Mouse (Mus musculus) liver, postnatal 0 days (tissue): Measurements from ENCODE around the gene Bnc2. TPM values are rescaled to one million over a fixed set of nuclear protein-coding genes. Genes with fewer than 3 reads are reported as not detected.

Experiments
- ATAC-seq: fragments of 200-750 bp; cut with Nextera tagmentation; 2 replicates; pipeline ENCODE4 v1.8.0; 2017; ENCODE audit warnings: mild to moderate bottlenecking, moderate library complexity
- DNase-seq: peaks from one replicate; pipeline ENCODE4 v3.0.0-alpha.2; 2016
- H3K27ac ChIP-seq: fragments of 300-500 bp; sonication (generic); 2 replicates; pipeline ENCODE4 v1.5.1; 2014; ENCODE audit warnings: antibody characterized with exemption, moderate library complexity, mild to moderate bottlenecking, low read depth
- H3K27me3 ChIP-seq: fragments of 300-500 bp; sonication (generic); 2 replicates; pipeline ENCODE4 v1.6.1; 2014; ENCODE audit warnings: low read length, control low read depth, mixed read lengths; ENCODE audit not compliant: insufficient read depth
- H3K36me3 ChIP-seq: fragments of 300-500 bp; sonication (generic); replicated peaks from 2 replicates; pipeline ENCODE4 v1.6.1; 2014; ENCODE audit warnings: mild to moderate bottlenecking, control low read depth, low read length, moderate library complexity, mixed read lengths; ENCODE audit not compliant: insufficient read depth
- H3K4me1 ChIP-seq: fragments of 300-500 bp; sonication (generic); 2 replicates; pipeline ENCODE4 v1.6.1; 2014; ENCODE audit warnings: antibody characterized with exemption, mild to moderate bottlenecking, control low read depth; ENCODE audit not compliant: insufficient read depth
- H3K4me2 ChIP-seq: fragments of 300-500 bp; sonication (generic); 2 replicates; pipeline ENCODE4 v1.6.1; 2014; ENCODE audit warnings: low read depth, mild to moderate bottlenecking, low read length, moderate library complexity, mixed read lengths
- H3K4me3 ChIP-seq: fragments of 300-500 bp; sonication (generic); 2 replicates; pipeline ENCODE4 v1.5.1; 2014; ENCODE audit warnings: low read depth, low read length
- H3K9ac ChIP-seq: fragments of 300-500 bp; sonication (generic); replicated peaks from 2 replicates; pipeline ENCODE4 v1.6.1; 2014; ENCODE audit warnings: mild to moderate bottlenecking, moderate library complexity
- H3K9me3 ChIP-seq: fragments of 300-500 bp; sonication (generic); 2 replicates; pipeline ENCODE4 v1.6.1; 2016; ENCODE audit warnings: mild to moderate bottlenecking, control low read depth, low read length, mixed read lengths
- CTCF ChIP-seq: sonication (generic); IDR thresholded peaks from 2 replicates; pipeline ENCODE4 v1.5.1; 2016; ENCODE audit warnings: antibody characterized with exemption, low read depth
- EP300 ChIP-seq: IDR thresholded peaks from 2 replicates; pipeline ENCODE4 v1.6.1; 2016; ENCODE audit warnings: antibody characterized with exemption, low read depth, mild to moderate bottlenecking
- WGBS: fragments of 180-500 bp; shearing (Covaris S2); extraction: QIAGEN DNeasy Blood & Tissue Kit; methylation state at CpG from one replicate; pipeline ENCODE4 v1.1.7; 2014; ENCODE audit not compliant: insufficient replicate concordance; 5-methylcytosine and 5-hydroxymethylcytosine counted together
- polyA plus RNA-seq: library from polyadenylated mRNA; unstranded; fragments of >200 nt; fragmentation: Nextera tagmentation; extraction: Ambion mirVana; gene quantifications from 2 replicates; pipeline ENCODE4 v1.2.1, GENCODE M21; 2015

Bnc2 gene
- polyA plus RNA-seq, 1 experiment from 2014 or later: 0.32 TPM

DNA sequence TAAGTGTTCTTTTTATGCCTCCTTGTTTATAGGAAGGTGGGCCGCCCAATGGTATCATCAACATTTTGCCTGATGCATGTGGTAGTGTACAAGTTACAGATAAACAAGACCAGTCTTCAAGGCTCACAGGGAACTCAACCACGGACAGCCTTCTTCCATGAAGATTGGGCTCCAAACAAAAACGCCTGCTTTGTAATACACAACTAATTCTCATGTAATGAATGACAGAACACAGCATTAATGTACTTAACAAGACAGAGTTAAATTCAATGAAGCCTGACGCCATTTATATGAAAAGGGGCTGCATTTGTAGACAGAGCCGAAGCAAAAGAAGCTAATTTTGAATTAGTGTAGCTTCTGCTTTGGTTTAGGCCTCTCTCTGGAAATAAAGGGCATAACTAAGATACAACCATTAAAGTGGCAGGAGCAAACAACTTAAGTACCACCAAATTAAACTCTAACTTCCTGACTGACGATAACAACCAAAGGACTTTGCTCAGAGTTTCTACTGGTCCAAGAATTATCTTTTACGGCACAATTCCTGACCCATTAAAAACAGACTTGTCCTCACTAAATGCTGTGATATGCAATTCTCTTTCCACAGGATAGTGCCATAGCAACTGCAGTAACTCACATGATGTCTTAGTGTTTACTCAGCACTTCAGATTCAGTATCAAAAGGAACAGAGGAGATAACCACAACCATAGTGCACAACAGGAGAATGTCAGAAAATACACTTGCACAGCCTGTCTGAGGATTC is 225.6 kb downstream of the Bnc2 start:
- H3K9me3 ChIP-seq: no peaks in the 10 kb centered on the region
- TF ChIP-seq EP300: no peak
- TF ChIP-seq CTCF: no peak
- WGBS: 69% methylated on average over 7 of the region's 7 CpGs
- no peak overlapping the region for H3K4me3 ChIP-seq
- no peak for ATAC-seq
- H3K27me3 ChIP-seq: no peaks in the 10 kb centered on the region
- no peaks in the 10 kb centered on the region for H3K4me1 ChIP-seq
- no peak for DNase-seq
- H3K36me3 ChIP-seq: no peaks in the 10 kb centered on the region
- H3K9ac ChIP-seq: no peak overlapping the region
- no peak overlapping the region for H3K27ac ChIP-seq
- no peak overlapping the region for H3K4me2 ChIP-seq

DNA sequence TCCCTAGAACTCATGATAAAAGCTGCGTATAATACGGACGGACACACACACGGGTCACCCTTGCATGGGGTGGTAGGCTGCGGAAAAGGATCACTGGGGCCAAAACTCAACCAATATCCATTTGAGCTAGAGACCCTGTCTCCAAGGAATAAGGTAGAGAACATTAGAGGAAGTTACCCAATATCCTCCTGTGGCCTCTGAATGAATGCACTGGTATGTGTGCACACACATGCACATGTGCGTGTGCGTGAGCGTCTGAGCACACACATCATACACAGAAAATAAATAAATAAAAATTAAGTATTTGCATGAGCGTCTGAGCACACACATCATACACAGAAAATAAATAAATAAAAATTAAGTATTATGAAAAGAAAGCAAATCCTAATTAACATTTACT is 241.8 kb downstream of the Bnc2 start:
- H3K27me3 ChIP-seq: no peaks in the 10 kb centered on the region
- H3K9ac ChIP-seq: no peak overlapping the region
- no peaks in the 10 kb centered on the region for H3K36me3 ChIP-seq
- H3K4me2 ChIP-seq: no peak overlapping the region
- H3K9me3 ChIP-seq: no peaks in the 10 kb centered on the region
- no peak overlapping the region for H3K27ac ChIP-seq
- WGBS: 84% methylated on average over 9 of the region's 9 CpGs
- H3K4me3 ChIP-seq: no peak overlapping the region
- no peak for ATAC-seq
- no peak for TF ChIP-seq CTCF
- TF ChIP-seq EP300: no peak
- H3K4me1 ChIP-seq: peaks cover 8% of the 10 kb centered on the region; the same call in 1 of the 2 replicates
- DNase-seq: no peak

DNA sequence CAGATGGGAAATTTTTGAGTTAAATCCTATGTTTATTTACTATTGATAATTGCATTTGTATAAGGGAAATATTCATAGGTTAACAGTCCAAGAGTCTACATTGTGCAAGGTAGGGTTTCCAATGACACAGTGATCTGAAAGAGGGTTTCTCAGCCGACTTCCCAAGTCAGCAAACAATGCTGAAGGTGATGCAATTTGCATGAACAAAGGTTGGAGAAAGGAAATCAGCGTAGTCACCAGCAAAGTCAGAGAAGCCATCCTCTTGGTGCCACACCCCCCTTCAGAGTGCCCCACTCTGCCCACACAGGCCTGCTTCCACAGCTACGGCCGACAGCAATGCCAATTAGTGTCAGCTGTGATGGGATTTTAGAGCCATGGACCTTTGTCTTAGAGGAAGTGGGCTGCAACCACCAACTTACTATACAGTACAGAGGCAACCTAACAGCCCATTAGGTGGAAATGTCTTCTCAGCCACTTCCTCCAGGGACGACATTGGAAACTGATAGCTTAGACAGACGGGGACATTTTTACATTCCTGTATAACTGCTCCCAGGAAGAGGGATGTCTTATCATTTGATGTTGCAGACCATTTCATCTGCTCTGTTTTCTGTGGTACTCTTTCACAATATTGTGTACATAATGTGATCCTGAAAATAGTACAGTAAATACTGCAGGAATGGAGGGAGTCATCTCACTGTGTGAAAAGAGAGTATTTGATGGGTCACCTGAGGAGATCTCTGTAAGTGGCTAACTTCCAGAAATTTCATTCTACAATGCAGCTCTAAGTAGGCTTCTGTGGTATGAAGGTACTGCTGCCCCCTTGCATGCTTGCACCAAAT is 243.2 kb downstream of the Bnc2 start:
- TF ChIP-seq EP300: peak; percentile 48
- TF ChIP-seq CTCF: no peak
- Histone ChIP-seq H3K4me3 (no peak overlapping the region), H3K27ac (no peak overlapping the region), H3K27me3 (no peaks in the 10 kb centered on the region), H3K4me2 (peak overlapping the region; percentile 41), H3K9ac (no peak overlapping the region), H3K36me3 (no peaks in the 10 kb centered on the region), H3K4me1 (peaks cover 8% of the 10 kb centered on the region; the same call in 1 of the 2 replicates), H3K9me3 (no peaks in the 10 kb centered on the region)
- 14% methylated on average over 6 of the region's 6 CpGs for WGBS
- ATAC-seq (peak; percentile 77), DNase-seq (peak; percentile 15)

DNA sequence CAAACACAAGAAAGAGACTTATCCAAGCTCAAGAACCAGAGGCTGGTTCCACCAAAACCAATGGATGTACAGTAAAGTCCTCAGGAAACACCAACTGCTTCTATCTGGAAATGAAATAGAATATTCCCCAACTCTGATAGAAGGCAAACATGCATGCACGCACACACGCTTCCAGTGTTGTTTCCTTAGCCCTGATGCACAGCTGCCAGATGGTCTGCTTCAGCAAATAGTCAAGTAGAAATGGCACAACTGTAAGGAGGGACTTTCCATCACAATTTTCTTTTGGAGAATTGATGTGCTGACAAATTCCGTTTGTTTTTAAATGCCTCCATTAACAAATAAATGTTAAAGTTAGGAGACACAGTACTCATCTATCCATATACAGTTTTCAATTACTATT is 247.1 kb downstream of the Bnc2 start:
- TF ChIP-seq CTCF: no peak
- no peak for TF ChIP-seq EP300
- Histone ChIP-seq H3K4me2 (no peak overlapping the region), H3K4me3 (no peak overlapping the region), H3K9ac (no peak overlapping the region), H3K9me3 (no peaks in the 10 kb centered on the region), H3K36me3 (no peaks in the 10 kb centered on the region), H3K27me3 (no peaks in the 10 kb centered on the region), H3K4me1 (peaks cover 8% of the 10 kb centered on the region; the same call in 1 of the 2 replicates), H3K27ac (no peak overlapping the region)
- 71% methylated on average over 3 of the region's 3 CpGs for WGBS
- ATAC-seq (no peak), DNase-seq (no peak)

DNA sequence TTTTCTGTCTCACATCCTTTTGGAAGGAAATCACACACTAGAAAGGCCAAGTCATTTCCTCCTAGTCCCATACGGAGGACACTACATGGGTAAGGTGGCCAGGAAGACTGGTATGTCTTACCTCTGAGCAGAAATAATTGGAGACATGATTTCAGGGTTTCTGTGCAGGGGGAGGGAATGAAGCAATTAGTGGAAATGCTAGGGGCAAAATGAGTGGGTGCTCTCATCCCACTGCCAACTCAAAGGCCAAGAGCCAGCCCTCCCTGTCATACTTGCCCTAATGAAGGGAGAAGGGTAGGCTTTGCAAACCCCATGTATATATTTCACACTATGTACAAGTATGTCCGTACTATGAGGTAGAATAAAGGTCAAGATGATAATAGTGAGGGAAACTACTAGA is 263.6 kb downstream of the Bnc2 start:
- no peak overlapping the region for H3K9ac ChIP-seq
- no peak overlapping the region for H3K4me2 ChIP-seq
- ATAC-seq: no peak
- no peaks in the 10 kb centered on the region for H3K27me3 ChIP-seq
- no peaks in the 10 kb centered on the region for H3K36me3 ChIP-seq
- TF ChIP-seq EP300 (no peak), CTCF (no peak)
- no peak for DNase-seq
- no peak overlapping the region for H3K27ac ChIP-seq
- no peaks in the 10 kb centered on the region for H3K4me1 ChIP-seq
- WGBS: 76% methylated on average over 2 of the region's 2 CpGs
- no peak overlapping the region for H3K4me3 ChIP-seq
- H3K9me3 ChIP-seq: no peaks in the 10 kb centered on the region

DNA sequence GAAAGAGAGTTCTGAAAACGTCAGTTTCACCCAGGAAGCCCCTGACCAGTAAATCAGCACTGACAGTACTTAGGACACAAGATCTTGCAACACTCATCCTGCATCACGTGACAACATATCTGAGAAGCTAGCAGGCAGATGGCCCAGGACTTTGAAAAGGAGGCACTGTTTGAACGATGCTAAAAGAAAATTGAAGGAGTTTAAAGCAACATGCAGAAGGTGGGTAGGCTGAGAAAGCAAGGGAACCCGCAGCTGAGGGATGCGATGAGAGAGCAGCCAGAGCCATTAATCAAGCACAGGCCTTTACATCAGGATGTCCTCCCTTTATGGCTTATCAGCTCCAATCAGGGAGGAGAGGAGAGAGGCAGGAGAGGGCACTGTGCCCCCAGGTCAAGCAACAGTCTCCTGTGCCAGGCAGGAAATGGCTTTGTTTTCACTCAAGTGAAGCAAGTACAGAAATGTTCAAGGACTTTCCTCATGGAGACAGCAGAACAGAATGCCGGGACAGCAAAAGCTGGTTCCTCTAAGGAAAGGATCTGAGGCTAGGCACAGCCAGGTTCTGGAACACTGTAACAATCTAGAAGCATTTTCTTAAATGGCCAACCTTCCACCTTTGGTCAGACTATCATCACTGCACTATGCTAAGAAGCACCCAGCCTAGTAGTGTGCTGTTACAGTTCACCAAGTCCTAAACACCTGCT is 267.6 kb downstream of the Bnc2 start:
- no peak overlapping the region for H3K4me2 ChIP-seq
- H3K4me1 ChIP-seq: no peaks in the 10 kb centered on the region
- no peak overlapping the region for H3K27ac ChIP-seq
- TF ChIP-seq EP300: no peak
- TF ChIP-seq CTCF: no peak
- no peaks in the 10 kb centered on the region for H3K9me3 ChIP-seq
- H3K27me3 ChIP-seq: no peaks in the 10 kb centered on the region
- no peak overlapping the region for H3K9ac ChIP-seq
- ATAC-seq (no peak), DNase-seq (no peak)
- no peak overlapping the region for H3K4me3 ChIP-seq
- WGBS: 35% methylated on average over 6 of the region's 6 CpGs
- no peaks in the 10 kb centered on the region for H3K36me3 ChIP-seq
